Mouse (Mus musculus): Measurements from ENCODE around the gene Dbnl.

The Dbnl gene

GRCm38 (mm10) chr11:5836126-5836525 lies 47.8 kb downstream of the Dbnl start:
- no peak for DNase-seq (ENCODE audit: extremely low read depth, low read depth, low spot score)

GRCm38 (mm10) chr11:5837251-5838246 lies 49.3 kb downstream of the Dbnl start, which contains the start of gene Polm:
Gene Polm, minus strand, starts transcription at chr11:5838016.
- peak; percentile 37 for DNase-seq (ENCODE audit: extremely low read depth, low read depth, low spot score)

- DNase-seq (ENCODE audit: extremely low read depth, low read depth, low spot score) = no peak
These were observed 52.1 kb downstream of the Dbnl start for GRCm38 (mm10) chr11:5840346-5840745.

- peak; percentile 56 for DNase-seq (ENCODE audit: extremely low read depth, low read depth, low spot score)
These were observed 53.5 kb downstream of the Dbnl start for GRCm38 (mm10) chr11:5841751-5842150.

- DNase-seq (ENCODE audit: extremely low read depth, low read depth, low spot score) = no peak
These were observed 54.8 kb downstream of the Dbnl start for GRCm38 (mm10) chr11:5843131-5843530.

- DNase-seq (ENCODE audit: extremely low read depth, low read depth, low spot score) = peak; percentile 37
These were observed 58.5 kb downstream of the Dbnl start for GRCm38 (mm10) chr11:5846639-5847345.

- peak; percentile 28 for DNase-seq (ENCODE audit: extremely low read depth, low read depth, low spot score)
These were observed 60.5 kb downstream of the Dbnl start for GRCm38 (mm10) chr11:5848741-5849140.

GRCm38 (mm10) chr11:5849316-5849715 lies 61.0 kb downstream of the Dbnl start:
- no peak for DNase-seq (ENCODE audit: extremely low read depth, low read depth, low spot score)

GRCm38 (mm10) chr11:5850452-5850851 lies 62.2 kb downstream of the Dbnl start:
- DNase-seq (ENCODE audit: extremely low read depth, low read depth, low spot score) = no peak

Measured in fat pad, adult 2 months (tissue).